Mouse (Mus musculus): ENCODE measurements at regions not wholly inside any gene's neighbourhood (a gene's known extent, or its start where the extent isn't known, plus 50 kb on each side); places are given as distances from the start of the nearest gene placed in this dataset.

DNA sequence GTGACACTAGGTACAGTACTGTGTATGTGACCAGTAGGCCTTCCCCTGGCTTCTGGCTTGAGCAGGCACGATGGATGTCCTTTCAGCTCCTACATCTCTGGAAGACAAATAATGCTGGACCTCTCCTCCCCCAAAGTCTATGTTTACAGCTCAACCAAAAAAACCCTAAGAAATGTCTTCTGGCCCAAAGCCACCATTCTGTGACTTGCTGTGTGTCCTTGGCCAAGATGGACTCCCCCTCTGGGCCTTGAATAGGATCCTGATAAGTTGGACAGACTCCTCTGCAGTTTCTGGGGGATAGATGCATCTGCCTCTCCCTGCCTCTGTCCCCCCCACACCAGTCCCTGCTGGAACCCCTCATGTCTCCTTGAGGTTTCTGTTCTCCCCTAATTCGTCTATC is 53.6 kb upstream of the Foxp4 start:
- TF ChIP-seq POLR2A (IDR thresholded peaks at IDR 0.05; ENCODE audit: low read depth, low read length) (no peak), CTCF (IDR thresholded peaks at IDR 0.05; ENCODE audit: extremely low read depth, insufficient read depth, insufficient read length, insufficient replicate concordance) (no peak)
